Mouse (Mus musculus): ENCODE results near the gene Anxa9. TPM values are rescaled to one million over a fixed set of nuclear protein-coding genes. Genes with fewer than 3 reads are reported as not detected.

The Anxa9 gene
- total and polyA plus RNA-seq, 2 experiments from 2014 or later, result 0.27 to 0.32 TPM

- no peaks in the 10 kb centered on the region for H3K9me3 ChIP-seq (ENCODE audit: low read length)
- no peak overlapping the region for H3K9ac ChIP-seq (replicated peaks; ENCODE audit: low read length, poor library complexity, severe bottlenecking)
- peak; percentile 69 for DNase-seq (ENCODE audit: low spot score)
- H3K4me3 ChIP-seq (ENCODE audit: low read depth, low read length), result no peak overlapping the region
- H3K4me2 ChIP-seq (ENCODE audit: low read depth, low read length, poor library complexity, severe bottlenecking), result no peak overlapping the region
- ATAC-seq (ENCODE audit: low FRiP score), result peak; percentile 44; the same call in 1 of the 2 replicates
- no peaks in the 10 kb centered on the region for H3K27me3 ChIP-seq (ENCODE audit: insufficient read depth, low read length)
- no peak overlapping the region for H3K27ac ChIP-seq (ENCODE audit: low read depth, low read length)
- WGBS, result 76% methylated on average over 5 of the region's 5 CpGs
- TF ChIP-seq CTCF (IDR thresholded peaks at IDR 0.05), result no peak
- H3K36me3 ChIP-seq (ENCODE audit: insufficient read depth, low read length), result peaks cover 4% of the 10 kb centered on the region; the same call in 1 of the 2 replicates
- H3K4me1 ChIP-seq (ENCODE audit: insufficient read depth, low read length), result no peaks in the 10 kb centered on the region
Observed at GRCm38 (mm10) chr3:95246465-95247231, 60.3 kb downstream of the Anxa9 start.

Other genes starting within 250 kb of the Anxa9 start
- 20.1 and 21.6 TPM in 2 replicates for gene Pip5k1a, start 200.2 kb downstream of the Anxa9 start, total RNA-seq (2014; rRNA removed)
- gene Pip5k1a, start 200.2 kb downstream of the Anxa9 start, polyA plus RNA-seq (2015; fragmentation: Nextera tagmentation; extraction: Ambion mirVana), result 12.9 and 13.3 TPM in 2 replicates
- 69.6 and 84.7 TPM in 2 replicates for gene Vps72, start 196.2 kb downstream of the Anxa9 start, total RNA-seq (2014; rRNA removed)
- gene Vps72, start 196.2 kb downstream of the Anxa9 start, polyA plus RNA-seq (2015; fragmentation: Nextera tagmentation; extraction: Ambion mirVana), result 131 and 136 TPM in 2 replicates
- gene Tmod4, start 182.7 kb downstream of the Anxa9 start, total RNA-seq (2014; rRNA removed), result not detected in 2 replicates
- 0.41 and 0.49 TPM in 2 replicates for gene Tmod4, start 182.7 kb downstream of the Anxa9 start, polyA plus RNA-seq (2015; fragmentation: Nextera tagmentation; extraction: Ambion mirVana)
- gene Scnm1, start 173.2 kb downstream of the Anxa9 start, total RNA-seq (2014; rRNA removed), result 47.6 and 60.4 TPM in 2 replicates
- 69.6 and 82.7 TPM in 2 replicates for gene Scnm1, start 173.2 kb downstream of the Anxa9 start, polyA plus RNA-seq (2015; fragmentation: Nextera tagmentation; extraction: Ambion mirVana)
- 35.3 and 42.2 TPM in 2 replicates for gene Lysmd1, start 173.1 kb downstream of the Anxa9 start, total RNA-seq (2014; rRNA removed)
- 50.9 and 51.9 TPM in 2 replicates for gene Lysmd1, start 173.1 kb downstream of the Anxa9 start, polyA plus RNA-seq (2015; fragmentation: Nextera tagmentation; extraction: Ambion mirVana)
- gene Tnfaip8l2, start 164.8 kb downstream of the Anxa9 start, total RNA-seq (2014; rRNA removed), result 0.93 and 1.2 TPM in 2 replicates
- 2.2 and 2.8 TPM in 2 replicates for gene Tnfaip8l2, start 164.8 kb downstream of the Anxa9 start, polyA plus RNA-seq (2015; fragmentation: Nextera tagmentation; extraction: Ambion mirVana)
- 126 and 148 TPM in 2 replicates for gene Sema6c, start 146.7 kb downstream of the Anxa9 start, total RNA-seq (2014; rRNA removed)
- 17.1 and 18.4 TPM in 2 replicates for gene Sema6c, start 146.7 kb downstream of the Anxa9 start, polyA plus RNA-seq (2015; fragmentation: Nextera tagmentation; extraction: Ambion mirVana)
- gene Gabpb2, start 89.3 kb downstream of the Anxa9 start, total RNA-seq (2014; rRNA removed), result 6.5 and 7.6 TPM in 2 replicates
- 1.5 and 1.6 TPM in 2 replicates for gene Gabpb2, start 89.3 kb downstream of the Anxa9 start, polyA plus RNA-seq (2015; fragmentation: Nextera tagmentation; extraction: Ambion mirVana)
- 35.0 and 54.7 TPM in 2 replicates for gene Cdc42se1, start 78.4 kb downstream of the Anxa9 start, total RNA-seq (2014; rRNA removed)
- 40.9 and 41.4 TPM in 2 replicates for gene Cdc42se1, start 78.4 kb downstream of the Anxa9 start, polyA plus RNA-seq (2015; fragmentation: Nextera tagmentation; extraction: Ambion mirVana)
- 301 and 367 TPM in 2 replicates for gene Mllt11, start 75.0 kb downstream of the Anxa9 start, total RNA-seq (2014; rRNA removed)
- 738 and 774 TPM in 2 replicates for gene Mllt11, start 75.0 kb downstream of the Anxa9 start, polyA plus RNA-seq (2015; fragmentation: Nextera tagmentation; extraction: Ambion mirVana)
- 0.24 and 0.49 TPM in 2 replicates for gene Gm128, start 65.6 kb downstream of the Anxa9 start, total RNA-seq (2014; rRNA removed)
- gene Gm128, start 65.6 kb downstream of the Anxa9 start, polyA plus RNA-seq (2015; fragmentation: Nextera tagmentation; extraction: Ambion mirVana), result 0.19 and 0.27 TPM in 2 replicates
- gene Bnipl, start 56.0 kb downstream of the Anxa9 start, total RNA-seq (2014; rRNA removed), result not detected in 2 replicates
- gene Bnipl, start 56.0 kb downstream of the Anxa9 start, polyA plus RNA-seq (2015; fragmentation: Nextera tagmentation; extraction: Ambion mirVana), result not detected in 2 replicates
- gene Mindy1, start 25.8 kb downstream of the Anxa9 start, total RNA-seq (2014; rRNA removed), result 36.5 and 37.1 TPM in 2 replicates
- gene Mindy1, start 25.8 kb downstream of the Anxa9 start, polyA plus RNA-seq (2015; fragmentation: Nextera tagmentation; extraction: Ambion mirVana), result 34.8 and 36.5 TPM in 2 replicates
- 78.9 and 93.8 TPM in 2 replicates for gene Prune1, start 25.1 kb downstream of the Anxa9 start, total RNA-seq (2014; rRNA removed)
- 77.3 and 84.0 TPM in 2 replicates for gene Prune1, start 25.1 kb downstream of the Anxa9 start, polyA plus RNA-seq (2015; fragmentation: Nextera tagmentation; extraction: Ambion mirVana)
- gene Cers2, start 7.6 kb upstream of the Anxa9 start, total RNA-seq (2014; rRNA removed), result 58.5 and 62.7 TPM in 2 replicates
- 82.5 and 83.9 TPM in 2 replicates for gene Cers2, start 7.6 kb upstream of the Anxa9 start, polyA plus RNA-seq (2015; fragmentation: Nextera tagmentation; extraction: Ambion mirVana)
- gene Setdb1, start 50.0 kb upstream of the Anxa9 start, total RNA-seq (2014; rRNA removed), result 44.4 and 46.2 TPM in 2 replicates
- 27.4 and 28.4 TPM in 2 replicates for gene Setdb1, start 50.0 kb upstream of the Anxa9 start, polyA plus RNA-seq (2015; fragmentation: Nextera tagmentation; extraction: Ambion mirVana)
- gene 4930558C23Rik, start 95.7 kb upstream of the Anxa9 start, total RNA-seq (2014; rRNA removed), result not detected in 2 replicates
- not detected in 2 replicates for gene 4930558C23Rik, start 95.7 kb upstream of the Anxa9 start, polyA plus RNA-seq (2015; fragmentation: Nextera tagmentation; extraction: Ambion mirVana)
- 12.4 and 25.7 TPM in 2 replicates for gene Arnt, start 127.2 kb upstream of the Anxa9 start, total RNA-seq (2014; rRNA removed)
- gene Arnt, start 127.2 kb upstream of the Anxa9 start, polyA plus RNA-seq (2015; fragmentation: Nextera tagmentation; extraction: Ambion mirVana), result 6.9 and 8.7 TPM in 2 replicates
- gene Ctsk, start 192.1 kb upstream of the Anxa9 start, total RNA-seq (2014; rRNA removed), result 3.6 and 6.5 TPM in 2 replicates
- gene Ctsk, start 192.1 kb upstream of the Anxa9 start, polyA plus RNA-seq (2015; fragmentation: Nextera tagmentation; extraction: Ambion mirVana), result 7.7 and 10.1 TPM in 2 replicates
- gene Ctss, start 219.6 kb upstream of the Anxa9 start, total RNA-seq (2014; rRNA removed), result 18.8 and 19.2 TPM in 2 replicates
- 19.6 and 20.0 TPM in 2 replicates for gene Ctss, start 219.6 kb upstream of the Anxa9 start, polyA plus RNA-seq (2015; fragmentation: Nextera tagmentation; extraction: Ambion mirVana)

Data from midbrain, postnatal 0 days (tissue).